Mouse (Mus musculus) T-cell, adult 2 months (primary cell): ENCODE measurements around the gene I830077J02Rik.
"Not testable (repeated sequence)": the region's sequence is repeated elsewhere in the genome, so short reads cannot be mapped to it uniquely, and the experiment has no call there.

Experiments used
- DNase-seq: peaks from one replicate; pipeline ENCODE4 v3.0.0; 2022; ENCODE audit warnings: low spot score

The I830077J02Rik gene

DNA sequence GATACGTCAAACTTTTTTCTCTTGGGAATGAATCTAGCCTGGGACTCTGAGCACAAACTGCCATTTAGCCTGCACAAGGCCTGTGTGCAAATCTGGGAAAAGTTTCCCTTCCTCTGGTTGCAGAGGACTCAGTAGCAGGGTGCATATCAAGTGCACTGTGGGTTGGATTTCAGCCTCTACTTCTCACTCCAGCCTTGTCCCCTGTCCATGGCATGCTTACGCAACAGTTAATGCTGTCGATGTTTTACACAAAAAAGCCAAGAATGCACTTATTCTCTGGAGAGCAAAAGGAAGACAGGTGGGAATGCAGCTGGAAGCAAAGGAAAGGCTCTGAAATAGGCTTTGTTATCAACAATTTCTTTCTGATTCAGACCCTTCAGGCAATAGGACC is 14.1 kb downstream of the I830077J02Rik start:
- no peak for DNase-seq

- no peak for DNase-seq
These were observed 14.7 kb downstream of the I830077J02Rik start for GRCm38 (mm10) chr3:105917656-105918354.

DNA sequence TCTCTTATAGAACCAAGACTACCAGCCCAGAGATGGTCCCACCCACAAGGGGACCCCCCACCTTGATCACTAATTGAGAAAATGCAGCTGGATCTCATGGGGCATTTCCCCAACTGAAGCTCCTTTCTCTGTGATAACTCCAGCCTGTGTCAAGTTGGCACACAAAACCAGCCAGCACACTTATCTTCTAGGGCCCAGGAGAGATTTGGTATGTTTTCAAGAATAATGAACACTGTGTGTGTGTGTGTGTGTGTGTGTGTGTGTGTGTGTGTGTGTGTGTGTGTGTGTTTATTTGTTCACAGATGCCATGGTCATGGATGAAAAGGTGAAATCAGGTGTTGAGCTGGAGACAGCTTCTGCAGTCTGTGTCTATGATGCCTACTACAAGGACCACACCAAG is 16.0 kb downstream of the I830077J02Rik start:
- DNase-seq: not testable (repeated sequence)

DNA sequence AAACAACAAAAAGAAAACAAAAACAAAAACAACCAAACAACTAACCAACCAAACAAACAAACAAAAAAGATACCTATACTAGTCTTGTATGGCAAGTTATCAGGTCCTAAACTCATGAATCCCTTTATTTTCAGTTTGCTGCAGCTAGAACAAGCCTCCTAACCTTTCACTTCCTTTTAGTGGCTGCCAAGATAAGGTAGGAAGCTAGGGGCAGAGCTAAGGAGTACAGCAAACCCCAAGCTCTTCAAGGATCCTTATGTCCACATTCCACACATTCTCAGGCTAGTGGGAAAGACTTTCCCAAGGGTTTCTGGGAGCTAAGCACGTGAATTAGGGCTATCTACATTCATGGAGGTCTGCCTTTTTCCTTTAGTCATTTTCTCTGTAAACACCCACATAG is 17.2 kb downstream of the I830077J02Rik start:
- DNase-seq: no peak

DNA sequence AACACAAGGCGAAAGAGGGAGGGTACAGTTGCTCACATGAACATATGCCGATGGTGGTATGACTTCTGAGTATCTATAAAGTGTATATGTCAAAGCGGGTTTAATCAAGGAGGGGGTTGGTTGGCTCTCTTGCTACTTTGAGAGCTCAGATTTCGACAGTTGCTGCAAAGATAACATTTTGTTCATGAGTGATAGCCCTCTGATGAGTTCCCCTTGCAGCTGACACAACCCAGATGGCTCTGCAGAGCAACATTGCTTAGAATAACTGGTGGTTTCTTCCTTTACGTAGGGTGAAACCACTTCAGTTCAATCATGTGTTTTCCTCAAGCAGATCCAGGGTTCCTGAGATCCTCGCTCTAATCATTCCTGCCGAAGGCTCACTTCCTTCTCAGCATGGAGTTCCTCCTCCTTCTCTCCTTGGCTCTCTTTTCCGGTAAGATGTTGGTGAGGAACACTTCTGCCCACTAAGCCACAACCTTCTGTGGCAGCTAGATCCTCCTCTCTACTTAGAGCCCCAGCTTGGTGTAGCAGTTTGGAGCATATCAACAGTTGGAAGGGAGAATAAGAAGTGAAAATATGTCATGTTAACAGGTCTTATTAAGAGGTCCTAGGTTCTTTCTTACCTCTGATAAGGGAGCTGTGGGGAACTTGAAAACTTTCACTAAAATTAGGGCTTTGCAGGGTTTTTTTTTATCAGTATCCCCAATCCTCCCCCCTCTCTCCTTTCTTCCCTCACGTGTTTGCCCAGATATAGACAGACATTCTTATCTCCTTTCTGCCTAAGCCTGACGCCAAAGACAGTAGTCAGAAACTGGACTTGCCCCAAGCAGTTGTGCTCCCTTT is 18.4 kb downstream of the I830077J02Rik start:
- no peak for DNase-seq

GRCm38 (mm10) chr3:105912097-105912880 is 20.2 kb downstream of the I830077J02Rik start:
- DNase-seq: no peak

GRCm38 (mm10) chr3:105910519-105911190 is 21.8 kb downstream of the I830077J02Rik start:
- peak; percentile 55 for DNase-seq

GRCm38 (mm10) chr3:105908976-105909375 is 23.5 kb downstream of the I830077J02Rik start:
- no peak for DNase-seq

GRCm38 (mm10) chr3:105907956-105908655 is 24.4 kb downstream of the I830077J02Rik start:
- no peak for DNase-seq

DNA sequence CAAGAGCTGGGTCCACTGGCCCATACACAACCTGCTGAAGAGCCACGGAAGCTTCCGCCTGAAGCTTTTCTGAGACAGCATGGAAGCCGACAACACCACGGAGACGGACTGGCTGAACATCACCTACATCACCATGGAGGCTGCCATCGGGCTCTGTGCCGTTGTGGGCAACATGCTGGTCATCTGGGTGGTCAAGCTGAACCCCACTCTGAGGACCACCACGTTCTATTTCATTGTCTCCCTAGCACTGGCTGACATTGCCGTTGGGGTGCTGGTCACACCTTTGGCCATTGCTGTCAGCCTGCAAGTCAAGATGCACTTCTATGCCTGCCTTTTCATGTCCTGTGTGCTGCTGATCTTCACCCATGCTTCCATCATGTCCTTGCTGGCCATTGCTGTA is 27.7 kb downstream of the I830077J02Rik start:
- DNase-seq: no peak

- DNase-seq: no peak
These were observed 28.3 kb downstream of the I830077J02Rik start for GRCm38 (mm10) chr3:105904213-105904612.

GRCm38 (mm10) chr3:105901468-105901867 is 31.0 kb downstream of the I830077J02Rik start:
- no peak for DNase-seq

DNA sequence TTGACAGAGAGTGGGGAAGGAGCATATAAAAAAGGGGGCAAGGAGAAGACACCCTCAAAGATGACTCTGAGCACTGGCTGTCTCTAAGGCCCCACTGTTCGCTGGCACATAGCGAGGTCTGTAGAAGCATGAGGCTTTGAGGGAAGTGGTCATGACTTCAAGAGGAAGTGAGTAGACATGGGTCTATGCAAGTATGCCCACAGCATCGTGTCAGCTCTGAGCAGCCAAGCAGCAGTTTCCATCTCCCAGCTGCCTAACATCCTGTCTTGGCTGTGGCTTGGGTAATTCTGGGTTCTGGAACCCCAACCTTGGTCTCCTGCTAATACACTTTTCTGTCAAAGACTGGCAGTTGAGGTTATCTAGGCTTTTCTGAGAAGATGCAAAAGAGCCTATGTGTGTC is 31.7 kb downstream of the I830077J02Rik start:
- DNase-seq: peak; percentile 58

DNA sequence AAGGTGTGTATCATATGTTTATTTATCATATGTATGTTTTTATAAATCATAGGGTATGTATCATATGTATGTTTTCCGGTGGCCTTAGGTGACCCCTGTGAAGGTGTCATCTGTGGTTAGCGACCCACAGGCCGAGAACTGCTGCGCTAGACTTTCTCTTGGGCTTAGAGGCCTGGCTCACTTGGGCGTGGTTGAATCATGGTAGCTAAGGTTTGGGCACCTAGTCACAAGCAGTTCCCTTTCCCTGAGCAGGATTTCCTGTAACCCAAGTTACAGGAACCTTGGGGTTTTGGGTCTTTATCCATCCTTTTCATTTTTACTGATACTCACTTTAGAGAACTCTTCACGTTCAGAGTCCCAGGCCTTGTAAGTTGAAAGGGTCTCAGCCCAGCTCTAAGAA is 32.2 kb downstream of the I830077J02Rik start:
- DNase-seq: no peak

- peak; percentile 79 for DNase-seq
These were observed 32.9 kb downstream of the I830077J02Rik start for GRCm38 (mm10) chr3:105899394-105900147.

DNA sequence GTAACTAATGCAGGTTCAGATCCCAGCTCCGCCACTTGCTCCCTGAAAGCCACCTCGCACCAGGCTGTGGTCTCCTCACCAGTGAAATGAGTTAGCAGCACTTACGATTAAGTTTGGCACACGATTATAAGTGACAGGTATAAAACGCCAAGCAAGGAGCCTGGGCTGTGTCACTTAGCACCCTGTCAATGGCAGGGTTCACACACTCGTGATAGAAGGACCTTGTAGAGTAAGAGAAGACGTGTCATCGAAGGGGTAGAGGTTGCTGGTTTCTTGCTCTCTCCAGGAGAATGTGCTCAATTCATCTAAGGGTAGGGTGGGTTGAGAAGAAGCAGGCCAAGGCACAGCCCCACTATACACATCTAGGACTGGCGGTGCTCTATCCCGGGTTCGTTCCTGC is 33.6 kb downstream of the I830077J02Rik start:
- no peak for DNase-seq

DNA sequence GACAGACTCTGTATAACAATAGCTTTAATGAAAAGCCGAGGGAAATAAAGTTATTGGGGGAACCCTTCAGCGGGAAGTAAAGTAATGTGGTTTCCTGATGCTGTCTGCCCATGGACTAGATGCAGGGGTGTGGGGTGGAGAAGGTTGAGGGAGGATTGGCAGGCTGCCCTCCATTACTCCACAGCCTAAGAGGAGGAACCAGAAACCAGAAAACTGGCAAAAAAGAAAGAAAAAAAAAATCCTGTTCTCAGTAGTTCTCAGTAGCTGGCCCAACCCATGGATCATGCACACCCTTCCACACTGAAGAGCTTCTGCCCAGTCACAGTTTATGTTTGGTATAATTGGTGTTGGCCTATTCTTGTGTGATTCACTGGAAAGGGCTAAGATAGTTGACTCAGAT is 34.1 kb downstream of the I830077J02Rik start:
- no peak for DNase-seq

DNA sequence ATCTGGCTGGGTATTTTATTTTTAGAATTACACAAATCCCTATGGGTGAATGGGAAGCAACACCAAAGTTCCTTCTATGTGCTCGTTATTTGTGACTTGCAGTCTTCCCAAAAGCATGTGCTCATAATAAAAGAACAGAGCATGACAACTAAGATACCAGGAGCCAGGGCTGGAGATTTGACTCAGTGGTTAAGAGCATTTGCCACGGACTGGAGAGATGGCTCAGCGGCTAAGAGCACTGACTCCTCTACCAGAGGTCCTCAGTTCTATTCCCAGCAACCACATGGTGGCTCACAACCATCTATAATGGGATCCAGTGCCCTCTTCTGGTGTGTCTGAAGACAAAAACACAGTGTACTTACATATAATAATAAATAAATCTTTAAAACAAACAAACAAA is 35.7 kb downstream of the I830077J02Rik start:
- no peak for DNase-seq

GRCm38 (mm10) chr3:105894601-105895592 is 37.6 kb downstream of the I830077J02Rik start:
- peak; percentile 90 for DNase-seq
